Mouse (Mus musculus) bone marrow, adult 2 months (tissue): ENCODE data around the gene Cacna1d.

Source experiments
- CTCF ChIP-seq: fragments of 200-500 bp; IDR thresholded peaks from 2 replicates; pipeline ENCODE4 v1.5.1; 2011; ENCODE audit warnings: low read length, control low read depth; ENCODE audit not compliant: control insufficient read depth, insufficient read depth
- POLR2A ChIP-seq: fragments of 200-500 bp; IDR thresholded peaks from 2 replicates; pipeline ENCODE4 v1.6.1; 2011; ENCODE audit warnings: low read depth, mild to moderate bottlenecking, control low read depth, low read length, borderline replicate concordance; ENCODE audit not compliant: control insufficient read depth

DNA sequence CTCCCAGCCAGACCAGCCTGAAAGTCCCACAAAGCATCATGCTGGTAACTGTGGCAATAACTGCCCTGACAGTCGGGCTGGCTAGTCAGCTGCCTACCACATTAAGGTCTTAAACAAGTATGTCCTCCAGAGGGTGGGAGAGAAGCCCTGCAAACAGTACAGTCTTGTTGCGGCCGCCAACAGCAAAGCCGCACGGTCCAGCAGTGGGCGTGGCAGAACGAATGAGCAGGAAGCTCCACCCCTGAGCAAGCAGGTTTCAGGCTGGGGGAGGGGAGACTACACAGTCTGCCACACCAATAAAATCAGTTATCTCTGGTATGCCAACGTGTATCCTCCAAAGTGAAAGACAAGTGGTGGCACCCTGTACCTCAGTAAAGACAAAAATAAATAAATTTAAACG is 61.6 kb downstream of the Cacna1d start:
- no peak for TF ChIP-seq CTCF
- no peak for TF ChIP-seq POLR2A
